Mouse (Mus musculus) liver, embryonic 12.5 days (tissue): ENCODE data around the gene Crip1. TPM values are rescaled to one million over a fixed set of nuclear protein-coding genes. Genes with fewer than 3 reads are reported as not detected.
"Not testable (repeated sequence)": the region's sequence is repeated elsewhere in the genome, so short reads cannot be mapped to it uniquely, and the experiment has no call there.

Experiments
- ATAC-seq: fragments of 200-750 bp; cut with Nextera tagmentation; 2 replicates; pipeline ENCODE4 v1.8.0; 2017; ENCODE audit warnings: moderate number of reproducible peaks, mild to moderate bottlenecking, moderate library complexity
- H3K27ac ChIP-seq: fragments of 300-500 bp; sonication (generic); 2 replicates; pipeline ENCODE4 v1.5.1; 2016; ENCODE audit warnings: mild to moderate bottlenecking
- H3K27me3 ChIP-seq: fragments of 300-500 bp; sonication (generic); replicated peaks from 2 replicates; pipeline ENCODE4 v1.6.1; 2016; ENCODE audit warnings: mild to moderate bottlenecking, moderate library complexity
- H3K36me3 ChIP-seq: fragments of 300-500 bp; sonication (generic); 2 replicates; pipeline ENCODE4 v1.6.1; 2016; ENCODE audit warnings: mild to moderate bottlenecking, moderate library complexity
- H3K4me1 ChIP-seq: fragments of 300-500 bp; sonication (generic); 2 replicates; pipeline ENCODE4 v1.6.1; 2016
- H3K4me2 ChIP-seq: fragments of 300-500 bp; sonication (generic); 2 replicates; pipeline ENCODE4 v1.6.1; 2016; ENCODE audit warnings: mild to moderate bottlenecking, moderate library complexity
- H3K4me3 ChIP-seq: fragments of 300-500 bp; sonication (generic); 2 replicates; pipeline ENCODE4 v1.5.1; 2016; ENCODE audit warnings: mild to moderate bottlenecking, moderate library complexity
- H3K9ac ChIP-seq: fragments of 300-500 bp; sonication (generic); 2 replicates; pipeline ENCODE4 v1.6.1; 2016; ENCODE audit warnings: mild to moderate bottlenecking, moderate library complexity
- H3K9me3 ChIP-seq: fragments of 300-500 bp; sonication (generic); replicated peaks from 2 replicates; pipeline ENCODE4 v1.6.1; 2016; ENCODE audit warnings: mild to moderate bottlenecking, moderate library complexity
- WGBS: fragments of 180-500 bp; shearing (Covaris S2); methylation state at CpG from one replicate; pipeline ENCODE4 v1.1.7; 2016; ENCODE audit not compliant: insufficient replicate concordance; 5-methylcytosine and 5-hydroxymethylcytosine counted together
- polyA plus RNA-seq: library from polyadenylated mRNA; unstranded; fragments of >200 nt; fragmentation: Nextera tagmentation; extraction: Ambion mirVana; gene quantifications from 2 replicates; pipeline ENCODE4 v1.2.1, GENCODE M21; 2016

The Crip1 gene
- polyA plus RNA-seq, 1 experiment from 2014 or later: 99.8 TPM

GRCm38 (mm10) chr12:113199132-113199531 is 53.0 kb downstream of the Crip1 start:
- not testable (repeated sequence) for H3K4me1 ChIP-seq, H3K27ac ChIP-seq, ATAC-seq, H3K9ac ChIP-seq, H3K4me3 ChIP-seq, H3K4me2 ChIP-seq, H3K9me3 ChIP-seq, H3K36me3 ChIP-seq, H3K27me3 ChIP-seq
- 94% methylated on average over 3 of the region's 6 CpGs for WGBS

- Histone ChIP-seq H3K27me3 (no peaks in the 10 kb centered on the region), H3K9ac (no peak overlapping the region), H3K9me3 (no peaks in the 10 kb centered on the region), H3K4me3 (no peak overlapping the region), H3K36me3 (no peaks in the 10 kb centered on the region), H3K4me1 (no peaks in the 10 kb centered on the region), H3K4me2 (no peak overlapping the region), H3K27ac (no peak overlapping the region)
- WGBS: 75% methylated on average over 4 of the region's 4 CpGs
- no peak for ATAC-seq
These were observed 55.2 kb downstream of the Crip1 start for GRCm38 (mm10) chr12:113201301-113201700.

- H3K36me3 ChIP-seq: no peaks in the 10 kb centered on the region
- no peaks in the 10 kb centered on the region for H3K4me1 ChIP-seq
- H3K4me2 ChIP-seq: no peak overlapping the region
- no peak overlapping the region for H3K9ac ChIP-seq
- H3K9me3 ChIP-seq: no peaks in the 10 kb centered on the region
- no peak overlapping the region for H3K27ac ChIP-seq
- H3K4me3 ChIP-seq: no peak overlapping the region
- H3K27me3 ChIP-seq: no peaks in the 10 kb centered on the region
- no peak for ATAC-seq
These were observed 55.9 kb downstream of the Crip1 start for GRCm38 (mm10) chr12:113202008-113202407.

Other genes starting within 250 kb of the Crip1 start
- 0.57 and 0.64 TPM in 2 replicates for gene Jag2, start 216.5 kb upstream of the Crip1 start, polyA plus RNA-seq
- 21.4 and 21.7 TPM in 2 replicates for gene Nudt14, start 204.2 kb upstream of the Crip1 start, polyA plus RNA-seq
- 9.2 and 10.1 TPM in 2 replicates for gene Btbd6, start 169.8 kb upstream of the Crip1 start, polyA plus RNA-seq
- gene Brf1, start 145.6 kb upstream of the Crip1 start, polyA plus RNA-seq: 46.2 and 47.1 TPM in 2 replicates
- 8.3 and 9.6 TPM in 2 replicates for gene Pacs2, start 131.8 kb upstream of the Crip1 start, polyA plus RNA-seq
- gene Tex22, start 71.8 kb upstream of the Crip1 start, polyA plus RNA-seq: not detected in 2 replicates
- gene Mta1, start 48.0 kb upstream of the Crip1 start, polyA plus RNA-seq: 7.2 and 7.7 TPM in 2 replicates
- 52.1 and 53.5 TPM in 2 replicates for gene Crip2, start 6.1 kb upstream of the Crip1 start, polyA plus RNA-seq
- gene Tedc1, start 10.1 kb downstream of the Crip1 start, polyA plus RNA-seq: 18.3 and 18.5 TPM in 2 replicates
- gene Tmem121, start 39.6 kb downstream of the Crip1 start, polyA plus RNA-seq: 1.0 and 1.2 TPM in 2 replicates